Mouse (Mus musculus) stomach, embryonic 16.5 days (tissue): ENCODE results near the gene LTO1. TPM values are rescaled to one million over a fixed set of nuclear protein-coding genes. Genes with fewer than 3 reads are reported as not detected.

ENCODE experiments used
- ATAC-seq: fragments of 200-750 bp; cut with Nextera tagmentation; 2 replicates; pipeline ENCODE4 v1.8.0; 2017; ENCODE audit warnings: moderate number of reproducible peaks, moderate TSS enrichment; ENCODE audit not compliant: insufficient read depth, low FRiP score
- H3K27ac ChIP-seq: fragments of 300-500 bp; sonication (generic); 2 replicates; pipeline ENCODE4 v1.5.1; 2014; ENCODE audit warnings: low read length
- H3K27me3 ChIP-seq: fragments of 300-500 bp; sonication (generic); 2 replicates; pipeline ENCODE4 v1.6.1; 2014; ENCODE audit warnings: low read length, control low read depth, mixed read lengths; ENCODE audit not compliant: control insufficient read depth, insufficient read depth
- H3K36me3 ChIP-seq: fragments of 300-500 bp; sonication (generic); 2 replicates; pipeline ENCODE4 v1.6.1; 2014; ENCODE audit warnings: low read length; ENCODE audit not compliant: control insufficient read depth, insufficient read depth
- H3K4me1 ChIP-seq: fragments of 300-500 bp; sonication (generic); 2 replicates; pipeline ENCODE4 v1.6.1; 2014; ENCODE audit warnings: low read length, control low read depth, mixed read lengths; ENCODE audit not compliant: control insufficient read depth, insufficient read depth
- H3K4me2 ChIP-seq: fragments of 300-500 bp; sonication (generic); 2 replicates; pipeline ENCODE4 v1.6.1; 2014; ENCODE audit warnings: low read depth, low read length, mixed read lengths
- H3K4me3 ChIP-seq: fragments of 300-500 bp; sonication (generic); replicated peaks from 2 replicates; pipeline ENCODE4 v1.5.1; 2014; ENCODE audit warnings: mild to moderate bottlenecking, low read length
- H3K9ac ChIP-seq: fragments of 300-500 bp; sonication (generic); 2 replicates; pipeline ENCODE4 v1.6.1; 2014; ENCODE audit warnings: low read length
- H3K9me3 ChIP-seq: fragments of 300-500 bp; sonication (generic); replicated peaks from 2 replicates; pipeline ENCODE4 v1.6.1; 2016; ENCODE audit warnings: low read length, control low read depth; ENCODE audit not compliant: control insufficient read depth
- WGBS: fragments of 180-500 bp; shearing (Covaris S2); extraction: QIAGEN DNeasy Blood & Tissue Kit; methylation state at CpG from one replicate; pipeline ENCODE4 v1.1.7; 2014; 5-methylcytosine and 5-hydroxymethylcytosine counted together
- polyA plus RNA-seq: library from polyadenylated mRNA; unstranded; fragments of >200 nt; fragmentation: Nextera tagmentation; extraction: Ambion mirVana; gene quantifications from 2 replicates; pipeline ENCODE4 v1.2.1, GENCODE M21; 2015

LTO1 gene
- polyA plus RNA-seq, 1 experiment from 2014 or later = 27.9 TPM

DNA sequence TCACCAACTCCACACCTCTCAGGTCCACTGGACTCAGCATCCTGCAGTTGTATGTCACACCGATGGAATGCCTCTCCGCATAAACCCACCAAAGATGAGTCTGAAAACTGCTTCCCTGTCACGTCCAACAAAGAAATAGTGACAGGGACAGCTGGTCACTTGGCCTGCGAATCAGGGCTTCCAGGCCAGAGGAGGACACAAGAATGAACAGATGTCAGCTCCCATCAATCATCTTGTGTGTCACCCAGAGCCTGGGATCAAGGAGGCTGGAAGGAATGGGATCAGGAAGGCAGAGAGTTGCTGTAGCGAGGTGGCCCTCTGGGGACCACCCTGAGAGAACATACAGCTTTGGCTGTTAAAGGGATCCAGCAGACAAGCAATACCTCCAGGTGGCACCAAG, 20.0 kb downstream of the LTO1 start:
- ATAC-seq = no peak
- WGBS = 71% methylated on average over 5 of the region's 5 CpGs
- Histone ChIP-seq H3K27ac (no peak overlapping the region), H3K36me3 (no peaks in the 10 kb centered on the region), H3K9me3 (no peaks in the 10 kb centered on the region), H3K4me2 (no peak overlapping the region), H3K4me1 (peaks cover 2% of the 10 kb centered on the region; the same call in 1 of the 2 replicates), H3K9ac (no peak overlapping the region), H3K27me3 (no peaks in the 10 kb centered on the region), H3K4me3 (no peak overlapping the region)

DNA sequence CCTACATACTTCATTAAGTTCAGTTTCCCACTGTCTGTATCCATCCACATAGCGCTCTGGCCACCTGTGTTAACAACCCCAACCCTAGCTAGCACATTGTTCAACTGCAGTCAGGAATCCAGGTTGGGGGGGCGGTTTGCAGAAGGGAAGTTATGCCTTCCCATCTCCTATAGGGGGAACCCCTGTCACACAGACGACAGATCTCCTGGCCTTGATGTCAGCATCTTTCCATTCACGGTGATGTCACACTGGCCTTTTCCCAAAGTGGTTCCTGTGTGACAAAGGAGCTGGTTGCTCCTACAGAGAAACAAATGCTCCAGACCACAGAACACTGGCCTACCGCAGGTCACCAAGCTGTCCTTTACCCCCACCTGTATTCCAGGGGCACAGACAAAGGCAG, 20.7 kb downstream of the LTO1 start:
- Histone ChIP-seq H3K27me3 (no peaks in the 10 kb centered on the region), H3K4me2 (no peak overlapping the region), H3K27ac (no peak overlapping the region), H3K9ac (0 out of 2 replicates have a peak overlapping the region, but pooled peaks have one; percentile 42), H3K36me3 (no peaks in the 10 kb centered on the region), H3K4me3 (no peak overlapping the region), H3K4me1 (peaks cover 5% of the 10 kb centered on the region; the same call in 1 of the 2 replicates), H3K9me3 (no peaks in the 10 kb centered on the region)
- no peak for ATAC-seq
- WGBS = 55% methylated on average over 5 of the region's 5 CpGs

DNA sequence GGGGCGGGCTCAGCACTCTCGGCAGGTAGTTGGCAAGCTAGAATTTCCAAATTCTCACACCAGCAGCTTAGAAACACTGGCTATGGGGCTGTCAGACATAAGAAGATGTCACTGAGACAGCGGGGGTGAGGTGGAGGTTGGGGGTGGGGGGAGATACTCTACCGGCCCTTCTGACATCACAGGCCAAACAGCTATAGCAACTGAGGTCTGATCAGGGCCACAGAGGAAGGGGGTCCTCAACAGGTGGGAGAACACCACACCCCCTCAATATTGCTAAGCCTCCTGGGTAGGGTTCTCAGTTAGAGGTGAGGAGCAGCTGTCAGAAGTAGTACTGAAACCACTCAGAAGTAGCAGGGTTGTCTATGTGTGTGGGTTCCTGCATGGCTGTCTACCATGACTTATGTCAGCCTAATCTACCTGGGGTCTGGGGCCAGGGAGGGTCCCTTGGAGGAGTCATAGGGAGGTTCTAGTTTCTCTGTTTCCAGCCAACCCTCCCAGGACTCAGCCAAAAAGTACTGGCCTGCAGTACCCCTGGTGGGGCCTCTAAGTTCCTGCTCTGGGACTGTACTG, 21.5 kb downstream of the LTO1 start:
- Histone ChIP-seq H3K9me3 (no peaks in the 10 kb centered on the region), H3K36me3 (no peaks in the 10 kb centered on the region), H3K27ac (no peak overlapping the region), H3K9ac (peak overlapping the region; percentile 42; the same call in 1 of the 2 replicates), H3K27me3 (no peaks in the 10 kb centered on the region), H3K4me3 (no peak overlapping the region), H3K4me2 (no peak overlapping the region), H3K4me1 (peaks cover 9% of the 10 kb centered on the region; the same call in 1 of the 2 replicates)
- ATAC-seq = no peak
- 87% methylated on average over 4 of the region's 4 CpGs for WGBS

DNA sequence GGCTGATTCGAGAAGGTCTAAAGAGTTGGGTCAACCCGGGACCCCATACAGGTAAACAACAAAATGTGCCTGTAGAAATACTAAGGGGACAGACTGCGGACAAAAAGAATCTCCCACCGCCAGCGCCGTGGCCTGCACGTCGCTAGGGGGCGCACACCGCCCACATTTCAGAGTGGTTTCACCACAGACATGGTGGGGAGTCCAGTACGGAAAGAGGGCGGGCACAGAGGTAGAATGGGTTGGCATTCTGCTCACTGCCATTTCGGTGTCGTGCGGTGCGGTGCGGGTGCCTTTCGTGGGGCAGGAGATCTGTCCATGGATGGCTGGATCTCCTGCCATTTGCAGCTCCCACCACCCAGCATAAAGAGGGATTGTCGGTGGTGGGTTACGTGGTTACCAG, 22.6 kb downstream of the LTO1 start:
- Histone ChIP-seq H3K9ac (peak overlapping the region; percentile 71), H3K27me3 (no peaks in the 10 kb centered on the region), H3K27ac (0 out of 2 replicates have a peak overlapping the region, but pooled peaks have one; percentile 26), H3K36me3 (no peaks in the 10 kb centered on the region), H3K4me2 (peak overlapping the region; percentile 98), H3K4me3 (peak overlapping the region; percentile 57), H3K9me3 (no peaks in the 10 kb centered on the region), H3K4me1 (peaks cover 16% of the 10 kb centered on the region)
- 2% methylated on average over 20 of the region's 20 CpGs for WGBS
- peak; percentile 23; the same call in 1 of the 2 replicates for ATAC-seq

DNA sequence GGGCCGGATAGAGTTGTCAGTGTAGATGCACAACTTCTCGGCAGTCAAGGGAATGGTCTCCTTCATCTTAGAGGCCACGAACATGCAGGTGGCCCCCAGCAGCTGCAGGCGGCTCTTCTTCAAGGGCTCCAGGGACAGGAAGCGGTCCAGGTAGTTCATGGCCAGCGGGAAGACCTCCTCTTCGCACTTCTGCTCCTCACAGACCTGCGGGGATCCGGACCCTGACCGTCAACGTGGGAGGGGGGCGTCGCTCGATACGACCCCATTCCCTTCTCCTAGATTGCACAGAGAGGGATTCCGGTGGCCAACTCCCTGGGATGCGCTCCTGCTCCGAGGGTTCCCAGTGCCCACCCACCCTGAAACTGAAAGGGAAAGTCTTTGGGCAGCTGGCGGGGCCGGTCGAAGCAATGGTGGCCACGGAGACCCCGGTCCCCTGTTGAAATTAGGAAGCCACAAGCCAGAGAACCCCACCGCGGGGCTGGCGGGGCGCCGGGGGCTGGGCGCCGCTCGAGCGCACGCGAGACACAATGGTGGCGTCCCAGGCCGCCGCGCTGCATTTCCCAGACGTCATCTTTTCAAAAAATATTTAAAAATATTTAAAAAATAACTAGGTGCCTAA, 23.1 kb downstream of the LTO1 start:
- no peak for ATAC-seq
- Histone ChIP-seq H3K36me3 (no peaks in the 10 kb centered on the region), H3K9ac (peak overlapping the region; percentile 71), H3K27ac (0 out of 2 replicates have a peak overlapping the region, but pooled peaks have one; percentile 26), H3K27me3 (no peaks in the 10 kb centered on the region), H3K4me3 (peak overlapping the region; percentile 57), H3K4me2 (peak overlapping the region; percentile 98), H3K9me3 (no peaks in the 10 kb centered on the region), H3K4me1 (peaks cover 21% of the 10 kb centered on the region)
- 1% methylated on average over 39 of the region's 39 CpGs for WGBS

DNA sequence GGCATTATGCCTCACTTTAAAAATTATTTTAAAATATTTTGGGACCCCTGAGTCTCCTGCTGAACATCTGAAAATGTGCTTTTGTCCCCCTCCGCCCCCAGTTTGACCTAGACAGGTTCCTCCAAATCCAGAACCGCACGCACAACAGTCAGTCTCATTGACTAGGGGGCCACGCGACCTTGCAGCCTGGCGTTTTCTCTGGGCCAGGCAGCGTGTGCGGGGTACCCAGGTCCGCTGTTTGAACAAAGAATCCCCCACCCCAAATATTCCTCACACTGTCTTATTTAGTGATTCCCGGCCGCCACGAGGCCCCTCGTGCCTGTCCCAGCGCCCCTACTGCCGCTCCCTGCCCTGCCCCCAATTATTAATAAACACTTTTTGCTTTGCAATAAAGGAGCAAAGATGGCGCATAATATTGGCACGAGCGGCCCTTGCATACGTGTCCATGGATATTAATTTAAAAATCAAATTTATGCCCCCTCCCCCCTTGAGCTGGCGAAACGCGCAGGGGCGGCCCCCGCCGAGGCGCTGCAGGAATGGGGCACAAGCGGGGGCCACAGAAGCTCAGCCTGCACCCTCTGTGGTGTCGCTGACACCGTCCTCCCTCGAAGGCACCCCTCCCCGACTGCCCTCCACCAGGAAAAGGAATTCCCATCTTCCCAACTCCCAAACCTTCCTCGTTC, 23.9 kb downstream of the LTO1 start:
- under 1% methylated on average over 32 of the region's 32 CpGs for WGBS
- peaks cover 24% of the 10 kb centered on the region for H3K4me1 ChIP-seq
- H3K9ac ChIP-seq = peak overlapping the region; percentile 71

DNA sequence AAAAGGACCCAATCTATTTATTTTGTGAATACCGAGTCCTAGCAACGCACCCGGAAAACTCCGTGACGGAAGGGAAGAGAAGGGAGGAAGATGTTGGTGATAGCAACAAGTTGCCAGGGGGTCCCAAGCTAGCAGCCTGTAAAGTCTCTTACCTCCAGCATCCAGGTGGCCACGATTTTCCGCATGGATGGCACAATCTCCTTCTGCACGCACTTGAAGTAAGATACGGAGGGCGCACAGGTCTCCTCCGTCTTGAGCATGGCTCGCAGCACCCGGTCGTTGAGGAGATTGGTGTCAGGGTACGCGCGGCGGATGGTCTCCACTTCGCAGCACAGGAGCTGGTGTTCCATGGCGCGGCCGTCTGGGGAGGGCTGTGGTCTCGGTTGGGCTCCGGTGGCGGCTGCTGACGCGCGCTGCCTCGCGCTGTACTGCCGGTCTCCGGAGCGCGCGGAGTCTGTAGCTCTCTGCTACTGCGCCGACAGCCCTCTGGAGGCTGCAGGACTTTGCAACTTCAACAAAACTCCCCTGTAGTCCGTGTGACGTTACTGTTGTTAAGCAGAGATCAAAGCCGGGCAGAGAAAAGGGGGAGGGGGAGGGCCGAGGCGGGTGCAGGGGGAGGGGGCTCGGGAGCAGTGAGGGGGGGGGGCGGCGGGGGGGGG, 24.6 kb downstream of the LTO1 start, which contains the start of gene Ccnd1:
Gene Ccnd1 (minus strand): TSS at position 582 of the 659 bp plus-strand sequence.
- no peaks in the 10 kb centered on the region for H3K9me3 ChIP-seq
- peak within 1 kb of the TSS; percentile 71 for H3K9ac ChIP-seq
- H3K27me3 ChIP-seq = no peaks in the 10 kb centered on the region
- H3K4me2 ChIP-seq = peak within 1 kb of the TSS; percentile 98
- WGBS = under 1% methylated on average over 40 of the region's 45 CpGs
- H3K36me3 ChIP-seq = no peaks in the 10 kb centered on the region
- peak within 1 kb of the TSS; percentile 81 for H3K27ac ChIP-seq
- H3K4me3 ChIP-seq = peak within 1 kb of the TSS; percentile 57
- H3K4me1 ChIP-seq = peaks cover 24% of the 10 kb centered on the region
- ATAC-seq = peak; percentile 70

More for the DNA sequence above, 23.9 kb downstream of the LTO1 start:
- Histone ChIP-seq H3K27me3 (no peaks in the 10 kb centered on the region), H3K4me3 (peak overlapping the region; percentile 57), H3K9me3 (no peaks in the 10 kb centered on the region), H3K36me3 (no peaks in the 10 kb centered on the region), H3K27ac (peak overlapping the region; percentile 81), H3K4me2 (peak overlapping the region; percentile 98)
- ATAC-seq = no peak

DNA sequence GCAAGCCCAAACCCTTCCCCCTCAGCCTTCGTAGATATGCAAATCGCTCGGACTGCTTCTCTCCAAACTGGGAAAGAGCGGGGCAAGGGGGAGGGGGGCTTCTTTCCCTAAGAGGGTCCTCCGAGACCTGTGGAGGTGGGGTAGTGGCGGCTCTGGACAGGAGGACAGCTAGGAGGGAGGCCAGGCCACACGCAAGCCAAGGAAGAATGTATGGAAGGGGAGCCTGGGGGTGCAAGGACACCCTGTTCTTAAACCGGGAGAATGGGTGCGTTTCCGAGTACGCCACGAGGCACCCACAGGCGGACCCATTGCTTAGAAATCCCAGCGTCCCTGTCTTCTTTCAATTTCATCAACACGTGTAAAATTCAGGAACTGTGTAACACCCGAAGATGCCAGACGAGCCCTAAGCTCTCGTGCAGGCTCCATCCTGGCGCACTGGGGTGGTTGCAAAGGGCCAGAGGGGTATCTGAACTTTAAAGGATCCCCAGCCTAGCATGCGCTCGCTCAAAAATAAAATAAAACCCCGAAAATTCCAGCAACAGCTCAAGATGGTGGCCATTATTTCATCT, 25.2 kb downstream of the LTO1 start:
- peak overlapping the region; percentile 98 for H3K4me2 ChIP-seq
- peak overlapping the region; percentile 57 for H3K4me3 ChIP-seq
- ATAC-seq = no peak
- no peaks in the 10 kb centered on the region for H3K27me3 ChIP-seq
- H3K36me3 ChIP-seq = no peaks in the 10 kb centered on the region
- H3K4me1 ChIP-seq = peaks cover 24% of the 10 kb centered on the region
- H3K9me3 ChIP-seq = no peaks in the 10 kb centered on the region
- H3K27ac ChIP-seq = peak overlapping the region; percentile 81
- 2% methylated on average over 22 of the region's 22 CpGs for WGBS
- peak overlapping the region; percentile 71 for H3K9ac ChIP-seq
